Mouse (Mus musculus): ENCODE data around the gene Nsmce1.
A peak's percentile ranks its signal among the peaks of the same experiment; 100 is the strongest.
"Not testable (repeated sequence)": the region's sequence is repeated elsewhere in the genome, so short reads cannot be mapped to it uniquely, and the experiment has no call there.

Gene Nsmce1

DNA sequence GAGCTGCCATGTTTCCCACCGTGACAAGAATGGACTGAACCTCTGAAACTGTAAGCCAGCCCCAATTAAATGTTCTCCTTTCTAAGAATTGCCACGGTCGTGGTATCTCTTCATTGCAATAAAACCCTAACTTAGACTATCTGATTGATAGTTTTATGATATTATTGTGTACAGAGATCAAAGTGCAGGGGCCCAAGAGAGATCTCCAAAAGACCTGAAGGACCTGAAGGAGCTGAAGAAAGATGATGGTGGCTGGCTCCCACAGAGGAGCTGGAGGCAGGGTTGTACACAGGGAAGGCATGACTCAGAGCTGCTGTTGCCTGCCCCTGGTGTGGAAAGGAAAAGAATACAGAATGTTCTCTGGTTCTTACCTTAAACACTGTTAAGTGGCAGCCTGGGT lies 57.5 kb downstream of the Nsmce1 start:
- DNase-seq (ENCODE audit: low spot score): no peak

DNA sequence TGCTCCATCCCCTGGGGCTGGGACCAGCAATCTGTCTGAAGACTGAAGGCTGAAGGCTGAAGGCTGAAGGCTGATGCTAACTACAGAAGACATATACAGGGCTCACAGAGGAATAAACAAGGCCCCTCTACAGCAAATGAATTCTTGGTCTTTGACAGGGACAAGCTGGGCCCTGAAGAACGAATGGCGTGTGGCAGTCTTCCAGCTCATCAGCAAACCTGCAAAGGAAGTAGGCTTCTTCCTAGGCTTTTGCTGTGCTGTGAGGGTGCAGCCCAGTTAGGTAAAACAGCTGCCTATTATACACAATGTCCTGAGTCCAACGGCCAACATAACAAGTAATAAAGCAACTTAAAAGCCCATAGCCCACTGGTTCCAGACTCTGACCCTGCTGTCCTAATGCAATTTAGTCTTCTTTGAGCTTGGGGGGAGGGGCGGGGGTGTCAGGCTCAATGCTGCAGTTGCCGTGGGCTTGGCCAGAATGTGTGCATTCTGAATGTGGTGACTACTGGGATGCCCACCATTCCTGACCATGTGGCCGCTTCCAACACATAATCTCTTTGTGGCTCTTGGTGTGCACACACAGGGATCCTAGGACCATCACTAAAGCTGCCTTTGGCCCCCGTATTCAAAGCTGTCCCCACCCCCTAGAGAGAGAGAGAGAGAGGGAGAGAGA lies 61.1 kb downstream of the Nsmce1 start:
- no peak for DNase-seq (ENCODE audit: low spot score)

- not testable (repeated sequence) for DNase-seq (ENCODE audit: low spot score)
These were observed 62.4 kb downstream of the Nsmce1 start for GRCm38 (mm10) chr7:125428816-125429500.

- no peak for DNase-seq (ENCODE audit: low spot score)
These were observed 63.0 kb downstream of the Nsmce1 start for GRCm38 (mm10) chr7:125428381-125428780.

DNA sequence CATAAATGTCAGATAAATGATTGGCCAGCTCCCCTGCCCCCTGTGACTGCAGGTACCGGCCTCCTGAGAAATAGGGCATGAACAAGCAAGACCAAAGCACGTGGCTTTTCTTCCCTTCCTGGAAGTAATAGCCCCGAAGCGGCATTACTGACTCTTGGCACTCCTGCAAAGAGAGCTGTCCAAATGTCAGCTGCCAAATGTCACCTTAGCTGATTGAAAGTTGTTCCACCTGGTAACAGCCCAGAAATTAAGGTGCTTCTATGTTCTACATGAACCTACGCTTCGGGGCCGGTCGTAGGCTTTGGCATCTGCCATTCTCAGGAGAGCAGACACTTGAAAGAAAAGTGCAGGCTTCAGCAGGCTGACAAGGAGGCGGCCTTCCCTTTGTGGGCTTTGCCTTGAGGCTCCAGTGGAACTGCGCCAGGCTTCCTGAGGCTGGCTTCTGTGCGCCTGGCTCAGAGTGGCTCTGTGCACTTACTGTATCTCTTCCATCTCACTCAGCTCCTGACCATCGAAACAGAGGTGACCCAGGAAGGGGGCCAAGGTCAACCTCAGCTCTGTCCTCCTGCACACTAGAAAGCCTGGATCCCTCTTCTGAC lies 63.8 kb downstream of the Nsmce1 start:
- no peak for DNase-seq (ENCODE audit: low spot score)

DNA sequence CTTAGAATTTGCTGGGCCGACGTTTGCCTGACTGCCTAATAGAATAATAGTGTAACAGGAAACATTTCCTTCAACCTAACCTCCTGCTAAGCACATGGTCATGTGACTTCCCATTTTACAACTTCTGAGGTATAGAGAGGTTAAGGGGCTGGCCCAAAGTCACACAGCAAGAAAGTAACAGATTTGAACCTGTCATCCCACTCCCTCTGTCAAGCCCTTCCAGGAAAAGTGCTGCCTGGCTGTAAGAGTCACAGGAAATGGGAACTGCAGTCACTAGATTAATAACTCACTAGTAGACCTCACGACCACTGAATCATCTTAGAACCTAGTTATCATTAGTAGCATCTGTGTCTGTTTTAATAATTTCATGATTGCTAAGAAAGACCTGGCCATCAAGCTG lies 68.3 kb downstream of the Nsmce1 start:
- DNase-seq (ENCODE audit: low spot score): no peak

GRCm38 (mm10) chr7:125421911-125422310 lies 69.5 kb downstream of the Nsmce1 start:
- DNase-seq (ENCODE audit: low spot score): no peak

GRCm38 (mm10) chr7:125420190-125420589 lies 71.2 kb downstream of the Nsmce1 start:
- peak; percentile 22 for DNase-seq (ENCODE audit: low spot score)

- DNase-seq (ENCODE audit: low spot score): no peak
These were observed 73.0 kb downstream of the Nsmce1 start for GRCm38 (mm10) chr7:125418413-125418812.
